Mouse (Mus musculus) forebrain, postnatal 0 days (tissue): ENCODE results near the gene Gm5737. TPM values are rescaled to one million over a fixed set of nuclear protein-coding genes. Genes with fewer than 3 reads are reported as not detected.

Experiments
- ATAC-seq: fragments of 200-750 bp; cut with Nextera tagmentation; 2 replicates; pipeline ENCODE4 v1.8.0; 2017; ENCODE audit warnings: mild to moderate bottlenecking, moderate library complexity
- DNase-seq: peaks from one replicate; pipeline ENCODE4 v3.0.0-alpha.2; 2015
- H3K27ac ChIP-seq: fragments of 300-500 bp; sonication (generic); 2 replicates; pipeline ENCODE4 v1.5.1; 2014; ENCODE audit warnings: low read depth, mild to moderate bottlenecking, antibody characterized with exemption, low read length, moderate library complexity, mixed read lengths
- H3K27me3 ChIP-seq: fragments of 300-500 bp; sonication (generic); 2 replicates; pipeline ENCODE4 v1.6.1; 2014; ENCODE audit warnings: mild to moderate bottlenecking, low read length, mixed read lengths; ENCODE audit not compliant: insufficient read depth
- H3K36me3 ChIP-seq: fragments of 300-500 bp; sonication (generic); 2 replicates; pipeline ENCODE4 v1.6.1; 2014; ENCODE audit warnings: mild to moderate bottlenecking, moderate library complexity; ENCODE audit not compliant: insufficient read depth
- H3K4me1 ChIP-seq: fragments of 300-500 bp; sonication (generic); 2 replicates; pipeline ENCODE4 v1.6.1; 2014; ENCODE audit warnings: antibody characterized with exemption; ENCODE audit not compliant: insufficient read depth
- H3K4me2 ChIP-seq: fragments of 300-500 bp; sonication (generic); 2 replicates; pipeline ENCODE4 v1.6.1; 2014; ENCODE audit warnings: low read depth, mild to moderate bottlenecking, moderate library complexity
- H3K4me3 ChIP-seq: fragments of 300-500 bp; sonication (generic); 2 replicates; pipeline ENCODE4 v1.5.1; 2014; ENCODE audit warnings: low read depth, low read length, mixed read lengths
- H3K9ac ChIP-seq: fragments of 300-500 bp; sonication (generic); 2 replicates; pipeline ENCODE4 v1.6.1; 2014; ENCODE audit warnings: mild to moderate bottlenecking
- H3K9me3 ChIP-seq: fragments of 300-500 bp; sonication (generic); 2 replicates; pipeline ENCODE4 v1.6.1; 2016; ENCODE audit warnings: low read length
- CTCF ChIP-seq: sonication (generic); IDR thresholded peaks from 2 replicates; pipeline ENCODE4 v1.5.1; 2016; ENCODE audit warnings: antibody characterized with exemption, control low read depth, low read depth
- WGBS: fragments of 180-500 bp; shearing (Covaris S2); extraction: QIAGEN DNeasy Blood & Tissue Kit; methylation state at CpG from one replicate; pipeline ENCODE4 v1.1.7; 2014; 5-methylcytosine and 5-hydroxymethylcytosine counted together
- polyA plus RNA-seq: library from polyadenylated mRNA; unstranded; fragments of >200 nt; fragmentation: Nextera tagmentation; extraction: Ambion mirVana; gene quantifications from 2 replicates; pipeline ENCODE4 v1.2.1, GENCODE M21; 2015
- total RNA-seq: library from RNA; depleted of rRNA; stranded (reverse); fragments of >200 nt; gene quantifications from 2 replicates; pipeline ENCODE4 v1.2.3, GENCODE M21; 2014

Gm5737 gene
- total and polyA plus RNA-seq, 2 experiments from 2014 or later = 0.16 TPM; not detected in 1

- DNase-seq (no peak), ATAC-seq (no peak)
- no peak overlapping the region for H3K4me2 ChIP-seq
- TF ChIP-seq CTCF = no peak
- 0 out of 2 replicates have a peak, but pooled peaks cover 4% of the 10 kb centered on the region for H3K4me1 ChIP-seq
- no peak overlapping the region for H3K27ac ChIP-seq
- H3K4me3 ChIP-seq = no peak overlapping the region
- no peaks in the 10 kb centered on the region; the same call in 1 of the 2 replicates for H3K36me3 ChIP-seq
- 54% methylated on average over 4 of the region's 4 CpGs for WGBS
- no peaks in the 10 kb centered on the region for H3K9me3 ChIP-seq
- no peak overlapping the region for H3K9ac ChIP-seq
- no peaks in the 10 kb centered on the region for H3K27me3 ChIP-seq
Observed at GRCm38 (mm10) chr7:120865832-120866231, 53.7 kb downstream of the Gm5737 start.

GRCm38 (mm10) chr7:120866684-120867083 is 54.5 kb downstream of the Gm5737 start:
- H3K9ac ChIP-seq = no peak overlapping the region
- DNase-seq (no peak), ATAC-seq (no peak)
- H3K4me1 ChIP-seq = 0 out of 2 replicates have a peak, but pooled peaks cover 4% of the 10 kb centered on the region
- TF ChIP-seq CTCF = no peak
- H3K27me3 ChIP-seq = no peaks in the 10 kb centered on the region
- no peak overlapping the region for H3K27ac ChIP-seq
- H3K9me3 ChIP-seq = no peaks in the 10 kb centered on the region
- no peaks in the 10 kb centered on the region; the same call in none of the 2 replicates for H3K36me3 ChIP-seq
- 82% methylated on average over 2 of the region's 2 CpGs for WGBS
- no peak overlapping the region for H3K4me2 ChIP-seq
- H3K4me3 ChIP-seq = no peak overlapping the region

GRCm38 (mm10) chr7:120867720-120868119 is 55.6 kb downstream of the Gm5737 start:
- DNase-seq = no peak
- ATAC-seq = no peak; the same call in 1 of the 2 replicates
- Histone ChIP-seq H3K27ac (no peak overlapping the region), H3K27me3 (no peaks in the 10 kb centered on the region), H3K36me3 (no peaks in the 10 kb centered on the region; the same call in none of the 2 replicates), H3K4me2 (no peak overlapping the region), H3K9ac (no peak overlapping the region), H3K4me1 (0 out of 2 replicates have a peak, but pooled peaks cover 4% of the 10 kb centered on the region), H3K9me3 (no peaks in the 10 kb centered on the region), H3K4me3 (no peak overlapping the region)
- 74% methylated on average over 1 of the region's 1 CpGs for WGBS
- TF ChIP-seq CTCF = no peak

GRCm38 (mm10) chr7:120869883-120870282 is 57.7 kb downstream of the Gm5737 start:
- Histone ChIP-seq H3K4me1 (0 out of 2 replicates have a peak, but pooled peaks cover 2% of the 10 kb centered on the region), H3K27me3 (no peaks in the 10 kb centered on the region), H3K9me3 (no peaks in the 10 kb centered on the region), H3K4me3 (no peak overlapping the region), H3K4me2 (no peak overlapping the region), H3K27ac (no peak overlapping the region), H3K36me3 (peaks cover 8% of the 10 kb centered on the region), H3K9ac (no peak overlapping the region)
- TF ChIP-seq CTCF = no peak
- DNase-seq (no peak), ATAC-seq (no peak)
- WGBS = 48% methylated on average over 5 of the region's 5 CpGs

GRCm38 (mm10) chr7:120870431-120871008 is 58.4 kb downstream of the Gm5737 start:
- no peak overlapping the region for H3K4me2 ChIP-seq
- H3K9ac ChIP-seq = no peak overlapping the region
- no peak overlapping the region for H3K27ac ChIP-seq
- no peak for TF ChIP-seq CTCF
- H3K27me3 ChIP-seq = no peaks in the 10 kb centered on the region
- WGBS = 70% methylated on average over 5 of the region's 5 CpGs
- H3K4me3 ChIP-seq = no peak overlapping the region
- DNase-seq = no peak
- no peaks in the 10 kb centered on the region for H3K9me3 ChIP-seq
- H3K4me1 ChIP-seq = no peaks in the 10 kb centered on the region
- H3K36me3 ChIP-seq = peaks cover 8% of the 10 kb centered on the region
- no peak for ATAC-seq

- ATAC-seq = no peak
- 85% methylated on average over 12 of the region's 12 CpGs for WGBS
- H3K9me3 ChIP-seq = no peaks in the 10 kb centered on the region
- peaks cover 11% of the 10 kb centered on the region; the same call in 1 of the 2 replicates for H3K36me3 ChIP-seq
- H3K27me3 ChIP-seq = no peaks in the 10 kb centered on the region
- H3K4me1 ChIP-seq = no peaks in the 10 kb centered on the region
- no peak overlapping the region for H3K27ac ChIP-seq
- no peak for DNase-seq
- H3K9ac ChIP-seq = no peak overlapping the region
- no peak overlapping the region for H3K4me2 ChIP-seq
- no peak for TF ChIP-seq CTCF
- no peak overlapping the region for H3K4me3 ChIP-seq
Observed at GRCm38 (mm10) chr7:120873083-120873482, 60.9 kb downstream of the Gm5737 start.

GRCm38 (mm10) chr7:120874021-120874420 is 61.9 kb downstream of the Gm5737 start:
- H3K36me3 ChIP-seq = peaks cover 11% of the 10 kb centered on the region; the same call in 1 of the 2 replicates
- H3K9ac ChIP-seq = no peak overlapping the region
- no peak overlapping the region for H3K27ac ChIP-seq
- no peaks in the 10 kb centered on the region for H3K27me3 ChIP-seq
- H3K9me3 ChIP-seq = no peaks in the 10 kb centered on the region
- no peak for DNase-seq
- H3K4me3 ChIP-seq = no peak overlapping the region
- no peak for ATAC-seq
- 89% methylated on average over 3 of the region's 3 CpGs for WGBS
- no peak overlapping the region for H3K4me2 ChIP-seq
- TF ChIP-seq CTCF = no peak
- H3K4me1 ChIP-seq = no peaks in the 10 kb centered on the region
